In genomic region chr10:121309801-121310510, GRCm38 (mm10) we compare ENCODE assay signal across 7 mouse cellular contexts. TPM values are rescaled to one million over a fixed set of nuclear protein-coding genes. Genes with fewer than 3 reads are reported as not detected.
DNase-seq lines count a peak whose midpoint lies in the region; ATAC-seq lines count a peak whose summit lies in the region.

No protein-coding gene starts in this region.

- 0 out of 2 replicates have a peak, but pooled peaks cover 4% of the 10 kb centered on the region for H3K27me3 ChIP-seq in hindbrain, embryonic 15.5 days
- no peaks in the 10 kb centered on the region; the same call in 1 of the 2 replicates for H3K27me3 ChIP-seq in midbrain, embryonic 16.5 days (ENCODE audit: control insufficient read depth, insufficient read depth, low read depth, low read length)

- peak; percentile 9 for DNase-seq in ovary, postnatal 36 days (ENCODE audit: low spot score)
- no peak for DNase-seq in ovary, adult 18-20 months (ENCODE audit: low spot score)
- DNase-seq in embryo, embryonic 11 days: peak; percentile 25
- no peak for DNase-seq in thymus, postnatal 10 days (ENCODE audit: low spot score in 2 of 2)
- DNase-seq in adrenal gland, adult 8-10 months: no peak

- H3K4me3 ChIP-seq in hindbrain, embryonic 15.5 days: peak overlapping the region; percentile 55
- peak overlapping the region; percentile 90 for H3K4me3 ChIP-seq in midbrain, embryonic 16.5 days (ENCODE audit: low read depth, low read length)

- no peaks in the 10 kb centered on the region for H3K9me3 ChIP-seq in hindbrain, embryonic 15.5 days
- no peaks in the 10 kb centered on the region for H3K9me3 ChIP-seq in midbrain, embryonic 16.5 days (replicated peaks; ENCODE audit: control insufficient read depth, low read length, poor library complexity, severe bottlenecking)

- H3K4me1 ChIP-seq in hindbrain, embryonic 15.5 days (replicated peaks): peaks cover 49% of the 10 kb centered on the region
- peaks cover 22% of the 10 kb centered on the region for H3K4me1 ChIP-seq in midbrain, embryonic 16.5 days (ENCODE audit: control insufficient read depth, insufficient read depth, low read length)

- H3K36me3 ChIP-seq in hindbrain, embryonic 15.5 days: no peaks in the 10 kb centered on the region
- H3K36me3 ChIP-seq in midbrain, embryonic 16.5 days (ENCODE audit: control insufficient read depth, insufficient read depth, low read length): no peaks in the 10 kb centered on the region

- under 1% methylated on average over 32 of the region's 32 CpGs for WGBS in hindbrain, embryonic 15.5 days
- WGBS in midbrain, embryonic 16.5 days: under 1% methylated on average over 32 of the region's 32 CpGs

- H3K4me2 ChIP-seq in hindbrain, embryonic 15.5 days: peak overlapping the region; percentile 85
- H3K4me2 ChIP-seq in midbrain, embryonic 16.5 days (ENCODE audit: low read length): peak overlapping the region; percentile 76

- peak; percentile 54 for ATAC-seq in hindbrain, embryonic 15.5 days (ENCODE audit: low FRiP score, low read depth)
- peak; percentile 43 for ATAC-seq in midbrain, embryonic 16.5 days

- H3K27ac ChIP-seq in hindbrain, embryonic 15.5 days (replicated peaks): peak overlapping the region; percentile 92
- peak overlapping the region; percentile 90 for H3K27ac ChIP-seq in midbrain, embryonic 16.5 days (ENCODE audit: low read length)

- H3K9ac ChIP-seq in hindbrain, embryonic 15.5 days: peak overlapping the region; percentile 90
- H3K9ac ChIP-seq in midbrain, embryonic 16.5 days (ENCODE audit: low read depth, low read length): peak overlapping the region; percentile 97

RNA-seq across cellular contexts. Expression of gene Tbc1d30, which starts 41.1 kb away (rescaled TPM):
- polyA plus RNA-seq in hindbrain, embryonic 15.5 days (2015; fragmentation: Nextera tagmentation; extraction: Ambion mirVana): 14.7 and 17.3 TPM in 2 replicates
- 14.7 and 15.1 TPM in 2 replicates for polyA plus RNA-seq in midbrain, embryonic 16.5 days (2015; fragmentation: Nextera tagmentation; extraction: Ambion mirVana)
- total RNA-seq in adrenal gland, adult 8-10 months (2022): 10 to 100 TPM in 1 of 4 experiments, 1 to 10 TPM in 3; 3.2 to 11.0 (median 7.9) TPM

RNA-seq across cellular contexts. Expression of gene Gns, which starts 54.9 kb away (rescaled TPM):
- polyA plus RNA-seq in hindbrain, embryonic 15.5 days (2015; fragmentation: Nextera tagmentation; extraction: Ambion mirVana): 41.8 and 42.5 TPM in 2 replicates
- 38.3 and 38.6 TPM in 2 replicates for polyA plus RNA-seq in midbrain, embryonic 16.5 days (2015; fragmentation: Nextera tagmentation; extraction: Ambion mirVana)
- total RNA-seq in adrenal gland, adult 8-10 months (2022): 100 to 1,000 TPM; 181 to 274 (median 211) TPM

Comparison
In these comparisons a context has a peak if more than half of its experiments do, and no peak if none do; other contexts are left out.
1. DNase-seq: peak in ovary, postnatal 36 days (single experiment) and embryo, embryonic 11 days (single experiment); none in ovary, adult 18-20 months (single experiment), thymus, postnatal 10 days (0 of 2) and adrenal gland, adult 8-10 months (single experiment).